Mouse (Mus musculus) right cerebral cortex, postnatal 4 days (tissue): ENCODE results near the gene Olfr78.

Experiments used
- DNase-seq: peaks from one replicate; pipeline ENCODE4 v3.0.0-alpha.2; 2022

Gene Olfr78

GRCm38 (mm10) chr7:102759266-102759665, at the start of gene Olfr78, which contains the start of gene Olfr560:
Olfr78 (minus strand) TSS chr7:102759471.
Olfr560 (minus strand) TSS chr7:102759366.
- no peak for DNase-seq

DNA sequence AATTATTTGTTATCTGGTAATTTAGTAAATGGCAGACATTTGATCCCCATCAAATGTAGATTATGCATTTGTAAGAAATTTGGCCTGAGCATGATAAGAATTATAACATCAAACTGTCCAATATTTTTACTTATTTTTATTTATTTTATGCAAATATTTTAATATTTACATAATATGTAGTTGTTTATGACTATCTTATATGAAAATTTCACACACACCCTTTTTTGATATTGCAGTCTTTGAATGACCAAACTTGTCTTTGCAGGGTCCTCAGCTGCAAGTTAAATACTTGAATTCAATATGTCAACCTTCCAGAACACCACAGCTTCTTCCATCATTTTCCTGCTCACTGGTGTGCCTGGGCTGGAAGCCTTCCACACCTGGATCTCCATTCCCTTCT, 43.9 kb upstream of the Olfr78 start, which contains the start of gene Olfr564:
Gene Olfr564 (plus strand): TSS at position 301 of the 400 bp plus-strand sequence.
- DNase-seq = no peak

DNA sequence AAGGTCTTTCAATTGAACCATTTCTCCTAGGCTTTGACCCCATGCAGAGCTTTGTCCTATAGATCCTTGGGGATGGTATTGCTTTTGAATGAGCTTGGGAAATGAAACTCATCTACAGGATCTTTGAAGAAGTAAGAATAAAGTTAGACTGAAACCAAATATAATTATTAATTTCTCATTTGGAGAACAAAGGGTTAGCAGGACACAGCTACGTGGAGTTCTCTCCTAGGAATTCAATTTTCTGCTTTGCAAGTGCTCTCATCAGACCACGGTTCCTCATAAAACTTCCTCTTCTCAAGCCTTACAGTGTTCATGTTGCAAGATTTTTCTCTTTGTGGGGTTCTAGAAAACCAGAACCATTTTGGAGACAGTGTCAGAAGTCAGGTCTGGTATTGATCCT, 11.7 kb upstream of the Olfr78 start, which contains the start of gene Olfr561:
Gene Olfr561 (plus strand): TSS at position 301 of the 400 bp plus-strand sequence.
- no peak for DNase-seq

DNA sequence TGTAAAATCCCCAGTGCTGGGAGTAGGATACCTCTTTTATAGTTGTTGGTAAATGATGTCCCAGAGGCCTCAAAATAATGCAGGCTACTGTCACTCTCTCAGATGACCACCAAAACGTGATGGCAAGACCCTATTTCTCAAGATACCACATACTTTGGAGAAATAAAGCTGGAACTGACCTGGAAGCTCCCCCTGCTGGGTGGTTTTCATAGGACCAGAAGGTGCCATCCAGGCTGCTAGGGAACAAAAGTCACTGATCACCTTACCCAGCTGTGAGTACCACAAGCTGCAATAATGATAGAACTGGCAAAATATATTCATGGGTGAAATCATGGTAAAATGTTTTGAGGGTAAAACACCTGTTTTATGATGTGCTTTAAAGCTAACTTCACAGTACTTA, 7.2 kb downstream of the Olfr78 start:
- no peak for DNase-seq

DNA sequence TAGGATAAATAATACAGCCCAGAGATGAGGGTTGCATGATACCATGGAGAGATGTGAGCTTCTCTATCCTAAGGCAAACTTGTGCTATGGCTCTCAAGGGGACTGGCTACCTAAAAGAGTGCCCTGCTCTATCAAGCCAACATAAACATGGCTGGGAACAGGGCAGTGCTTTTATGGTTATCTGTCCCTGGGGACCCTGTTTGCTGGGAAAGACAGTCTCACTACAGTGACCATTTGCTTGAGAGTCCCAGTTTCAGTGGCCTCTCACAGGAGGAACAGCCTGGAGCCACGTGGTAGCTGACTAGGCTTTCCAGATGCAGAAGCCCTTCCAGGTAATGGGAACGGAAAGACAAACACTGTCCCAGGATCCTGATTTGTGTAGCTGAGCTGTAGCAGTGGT, 21.6 kb downstream of the Olfr78 start:
- DNase-seq = no peak

- DNase-seq = no peak
Observed at GRCm38 (mm10) chr7:102733793-102734192, 25.5 kb downstream of the Olfr78 start.

DNA sequence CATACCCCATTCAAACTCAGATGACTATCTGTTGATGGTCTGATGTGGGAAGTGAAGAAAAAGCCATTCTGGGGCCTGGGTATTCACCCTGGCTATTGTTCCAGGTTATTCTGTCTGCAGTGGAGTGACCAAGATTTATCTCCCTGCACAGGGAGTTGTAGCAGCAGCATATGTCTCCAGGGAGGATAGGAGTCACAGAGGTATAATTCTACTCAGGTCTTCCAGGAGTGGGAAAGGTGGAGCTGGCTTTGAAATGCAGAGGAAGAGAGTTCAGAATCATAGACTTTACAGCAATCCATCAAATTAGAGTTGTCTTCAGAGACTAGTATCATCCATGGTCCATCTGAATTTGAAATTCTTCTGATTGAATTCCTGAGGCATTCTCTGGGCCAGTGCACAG, 31.9 kb downstream of the Olfr78 start, which contains the start of gene Olfr559:
Gene Olfr559 (minus strand): TSS at position 101 of the 400 bp plus-strand sequence.
- no peak for DNase-seq

- no peak for DNase-seq
Observed at GRCm38 (mm10) chr7:102718970-102719369, 40.3 kb downstream of the Olfr78 start, which contains the start of gene Olfr33. Olfr33 (minus strand) TSS chr7:102719070.

DNA sequence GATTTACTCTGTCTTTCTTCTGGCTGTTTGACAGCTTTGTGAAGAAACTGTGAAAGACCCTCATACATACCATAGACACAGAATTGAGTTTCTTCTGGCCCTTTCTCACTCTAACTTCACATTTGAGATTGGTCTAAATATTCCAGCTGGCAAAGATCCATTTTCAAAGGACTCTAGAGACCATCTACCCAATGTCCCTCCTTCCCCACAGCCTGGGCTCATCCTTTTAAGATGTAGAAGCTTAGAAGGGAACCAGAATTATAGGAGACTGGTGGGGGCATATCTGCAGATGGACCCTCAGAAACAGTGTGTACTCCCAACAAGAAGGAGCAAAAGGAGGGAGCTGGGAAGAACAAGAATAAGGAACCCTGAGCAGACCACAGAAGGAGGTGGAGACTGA, 57.4 kb downstream of the Olfr78 start, which contains the start of gene Olfr558:
Gene Olfr558 (plus strand): TSS at position 301 of the 400 bp plus-strand sequence.
- no peak for DNase-seq

- DNase-seq = no peak
Observed at GRCm38 (mm10) chr7:102698461-102698860, 60.8 kb downstream of the Olfr78 start.

- DNase-seq = peak; percentile 30
Observed at GRCm38 (mm10) chr7:102695358-102696125, 63.7 kb downstream of the Olfr78 start, which contains the start of gene Olfr557. Olfr557 (plus strand) TSS chr7:102695910.
